Mouse (Mus musculus) kidney, adult 2 months (tissue): Measurements from ENCODE around the gene Specc1.

Source experiments
- CTCF ChIP-seq: fragments of 200-500 bp; conservative IDR thresholded peaks from 2 replicates; pipeline ENCODE4 v1.5.1; 2011; ENCODE audit warnings: low read depth, mild to moderate bottlenecking, control low read depth, low read length, moderate library complexity, mixed read lengths; ENCODE audit not compliant: insufficient read depth, insufficient read length
- POLR2A ChIP-seq: fragments of 200-500 bp; IDR thresholded peaks from one replicate; pipeline ENCODE4 v1.6.1; 2011; ENCODE audit warnings: low read depth, low read length, control low read depth

DNA sequence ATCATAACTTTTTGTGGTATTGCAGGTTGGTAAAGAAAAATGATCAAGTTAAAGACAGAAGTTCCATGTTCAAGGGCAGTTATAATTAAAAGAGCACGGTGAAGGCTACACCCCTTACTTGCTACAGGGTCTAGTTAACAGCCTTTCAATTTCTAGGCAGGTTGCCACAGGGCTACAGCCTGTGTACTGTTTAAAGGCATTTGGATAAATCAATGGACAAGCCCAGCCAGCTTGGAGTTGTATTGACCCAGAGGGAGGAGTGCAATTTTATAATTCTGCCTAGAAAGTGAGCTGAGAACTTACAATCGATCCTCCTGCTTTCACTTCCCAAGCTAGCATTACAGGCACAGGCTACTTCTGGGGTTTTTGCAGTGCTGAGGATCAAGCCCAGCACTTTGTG, 123.9 kb downstream of the Specc1 start:
- no peak for TF ChIP-seq CTCF
- no peak for TF ChIP-seq POLR2A
